Mouse (Mus musculus) kidney, adult 8-10 months (tissue): ENCODE measurements around the gene Nlrx1.

Source experiments
- DNase-seq, 2 experiments: peaks; one replicate each; pipeline ENCODE4 v3.0.0; 2022

Nlrx1 gene

DNA sequence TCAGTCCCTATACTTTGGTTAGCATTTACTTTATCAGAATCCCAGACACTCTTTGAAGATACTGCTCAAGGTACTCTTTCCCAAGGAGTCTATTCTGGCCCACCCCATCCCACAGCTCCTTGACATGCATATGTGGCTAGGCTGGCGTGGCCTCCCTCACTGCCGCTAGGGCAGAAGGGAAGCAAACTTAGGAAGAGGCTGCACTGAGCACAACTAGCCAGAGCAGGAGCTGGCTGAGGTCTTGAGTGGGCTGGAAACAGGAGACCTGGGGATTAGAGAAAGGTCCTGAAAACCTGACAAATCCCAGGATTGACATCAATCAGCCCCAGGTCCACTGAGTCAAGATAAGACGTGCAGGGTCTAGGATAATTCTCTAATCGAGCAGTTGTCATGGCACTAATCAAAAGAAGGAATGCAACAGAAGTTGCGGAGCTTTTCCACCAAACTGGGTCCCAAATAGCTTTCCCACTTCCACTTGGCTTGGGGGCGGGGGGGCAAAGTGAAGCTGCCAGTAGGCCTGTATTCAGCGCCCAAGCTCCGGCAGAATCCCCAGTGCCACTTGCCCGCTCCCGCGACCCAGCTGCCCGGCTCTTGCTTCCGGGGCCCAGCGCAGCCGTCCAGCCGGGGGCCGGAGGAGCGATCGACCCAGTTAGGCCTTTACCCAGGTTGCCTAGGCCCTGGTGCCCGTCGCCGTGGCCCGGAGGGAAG lies 926 bp downstream of the Nlrx1 start:
- DNase-seq, result peak in 1 of 2 experiments; percentile 47

DNA sequence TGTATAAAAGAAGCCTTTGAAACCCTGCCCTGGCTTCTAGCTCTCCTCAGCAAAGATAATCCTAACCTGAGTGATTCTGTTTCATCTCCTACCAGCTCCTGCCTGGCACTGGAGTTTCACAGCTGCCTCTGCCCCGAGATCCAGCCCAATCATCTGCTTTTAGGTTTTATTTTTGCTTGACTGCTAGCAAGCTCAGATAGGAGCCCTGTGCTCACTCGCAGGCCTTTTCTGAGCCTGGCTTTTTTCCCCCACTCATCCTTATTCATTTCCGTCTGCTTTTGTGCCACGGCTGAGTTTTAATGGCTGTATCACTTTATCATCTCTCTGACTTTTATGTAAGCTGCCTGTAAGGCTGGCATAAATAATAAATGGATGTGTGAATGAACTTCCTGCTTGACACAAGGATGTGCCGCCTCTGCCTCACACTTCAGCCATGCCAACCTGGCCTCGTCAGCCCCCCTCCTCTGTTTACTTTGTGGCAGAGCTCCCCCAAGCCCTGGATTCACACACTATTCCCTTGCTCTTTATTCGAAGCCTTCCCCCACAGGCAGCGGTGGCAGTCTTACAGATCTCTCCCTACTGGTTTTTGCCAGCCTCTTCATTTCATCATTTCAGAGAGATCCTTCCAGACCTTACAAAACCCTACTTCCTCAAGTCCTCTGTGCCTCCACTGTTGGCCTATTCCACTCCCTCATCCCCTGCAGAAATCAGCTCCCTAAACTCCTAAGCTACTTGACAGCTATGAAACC lies 1.7 kb downstream of the Nlrx1 start:
- DNase-seq, result no peak

DNA sequence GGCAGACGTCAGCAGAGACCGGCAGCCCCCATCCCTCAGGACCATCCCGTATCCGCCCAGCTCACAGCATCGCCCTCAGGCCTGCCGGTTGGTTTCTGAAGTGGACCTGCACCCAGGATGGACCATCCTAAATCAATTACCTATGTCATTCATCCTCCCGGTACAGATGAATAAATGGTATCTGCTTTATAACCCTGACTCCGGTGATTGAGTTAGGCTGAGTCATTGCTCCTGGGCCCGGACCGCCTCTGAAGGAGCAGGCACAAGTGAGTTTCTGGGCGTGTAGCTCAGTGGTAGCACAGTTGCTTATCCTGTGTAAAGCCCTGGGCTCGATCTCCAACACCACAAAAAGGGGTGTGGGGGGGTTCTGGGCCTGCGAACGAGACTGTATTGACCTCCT lies 7.0 kb downstream of the Nlrx1 start:
- DNase-seq, result no peak

DNA sequence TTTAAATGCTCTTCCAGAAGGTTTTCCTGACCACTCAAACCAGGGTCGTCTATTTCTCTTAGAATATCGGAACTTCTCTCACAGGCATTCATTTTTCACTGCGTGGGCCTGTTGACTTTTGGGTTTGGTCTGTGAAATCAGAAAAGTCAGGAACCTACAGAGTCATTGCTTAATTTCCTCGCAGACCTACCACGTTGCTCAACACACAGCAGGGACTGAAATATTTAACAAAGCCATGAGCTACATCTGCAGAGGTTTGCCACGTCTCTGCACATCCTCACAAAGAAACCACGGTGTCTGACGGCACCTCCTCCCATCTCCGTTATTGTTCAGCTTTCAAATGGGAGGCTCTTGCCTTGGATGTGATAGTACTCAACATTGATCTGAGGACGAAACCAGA lies 9.4 kb downstream of the Nlrx1 start:
- no peak for DNase-seq

DNA sequence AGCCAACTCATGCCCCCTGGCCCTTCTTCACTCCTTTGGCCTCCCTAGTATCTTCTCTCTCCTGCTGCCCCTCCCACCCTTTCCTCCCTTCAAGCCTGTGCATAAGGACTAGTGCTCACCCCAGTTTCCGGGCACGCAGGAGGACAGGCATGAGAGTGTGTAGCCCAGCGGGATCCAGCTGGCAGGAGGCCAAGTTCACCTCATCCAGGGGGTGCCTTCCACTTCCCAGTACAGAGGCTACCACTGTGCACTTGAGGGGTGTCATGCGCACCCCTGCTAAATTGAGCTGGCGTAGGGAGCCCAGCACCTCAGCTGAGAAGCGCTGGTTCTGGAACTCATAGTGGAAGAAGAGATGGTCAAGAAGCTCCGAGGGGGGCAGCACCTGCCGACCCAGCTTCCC lies 12.2 kb downstream of the Nlrx1 start:
- no peak for DNase-seq

DNA sequence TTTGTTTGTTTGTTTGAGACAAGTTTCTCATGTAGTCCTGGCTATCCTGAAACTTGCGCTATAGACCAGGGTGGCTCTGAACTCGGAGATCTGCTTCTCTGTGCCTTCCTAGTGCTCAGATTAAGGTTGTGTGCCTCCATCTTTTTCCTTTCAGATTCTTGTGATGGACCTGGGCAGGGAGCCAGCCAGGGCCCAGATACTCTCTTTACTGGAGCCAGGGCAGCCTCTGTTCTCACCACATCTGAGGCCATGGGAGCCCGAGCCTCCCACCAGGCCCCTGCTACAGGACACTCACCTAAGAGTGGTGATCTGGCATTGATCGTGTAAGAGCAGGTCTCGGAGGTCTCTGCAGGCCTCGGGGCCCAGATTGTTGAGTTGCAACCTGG lies 13.3 kb downstream of the Nlrx1 start:
- no peak for DNase-seq

DNA sequence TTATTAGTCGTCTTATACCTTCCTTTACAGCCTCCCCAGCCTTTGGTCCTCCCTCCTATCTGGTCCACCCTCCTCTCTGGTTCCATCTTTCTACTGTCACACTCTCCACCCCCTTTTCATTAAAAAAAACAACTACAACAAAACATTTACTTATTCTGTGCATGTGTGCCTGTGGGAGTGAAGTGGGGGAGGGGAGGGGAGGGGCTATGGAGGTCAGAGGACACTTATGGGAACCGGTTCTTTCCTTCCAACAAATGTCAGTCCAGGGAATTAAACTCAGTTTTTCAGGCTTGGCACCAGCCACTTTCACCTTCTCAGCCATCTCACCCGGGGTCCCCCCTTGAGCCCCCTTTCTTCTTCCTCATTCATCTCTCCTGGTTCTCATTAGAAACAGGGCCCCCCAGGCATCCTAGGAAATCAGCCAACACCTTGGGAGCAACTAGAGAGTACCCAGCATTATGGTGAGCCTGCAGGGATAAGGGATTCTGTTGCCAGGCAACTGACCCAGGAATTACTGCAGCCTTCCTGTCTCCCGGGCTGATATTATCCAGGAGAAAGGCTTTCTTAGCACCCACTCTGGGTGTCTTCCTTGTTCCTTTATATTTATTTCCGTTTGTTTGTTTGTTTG lies 13.8 kb downstream of the Nlrx1 start:
- DNase-seq, result no peak

DNA sequence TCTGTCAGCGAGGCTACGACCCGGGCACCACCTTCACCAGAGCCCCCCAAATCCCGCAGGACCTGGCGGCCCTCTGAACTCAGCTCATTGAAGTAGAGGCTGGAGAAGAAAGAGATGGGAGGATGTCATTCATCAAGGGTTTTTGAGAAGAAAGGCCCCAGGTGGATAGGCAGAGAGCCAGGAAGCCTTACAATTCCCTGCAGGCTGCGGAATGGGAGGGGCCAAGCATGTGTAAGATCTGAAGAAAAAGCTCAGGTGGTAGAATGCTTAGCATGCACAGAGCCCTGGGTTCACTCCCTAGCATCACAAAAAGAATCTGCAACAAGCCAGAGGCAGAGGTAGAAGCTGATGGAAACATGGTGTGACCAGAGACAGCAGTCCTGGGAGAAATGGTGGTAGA lies 15.0 kb downstream of the Nlrx1 start:
- no peak for DNase-seq

DNA sequence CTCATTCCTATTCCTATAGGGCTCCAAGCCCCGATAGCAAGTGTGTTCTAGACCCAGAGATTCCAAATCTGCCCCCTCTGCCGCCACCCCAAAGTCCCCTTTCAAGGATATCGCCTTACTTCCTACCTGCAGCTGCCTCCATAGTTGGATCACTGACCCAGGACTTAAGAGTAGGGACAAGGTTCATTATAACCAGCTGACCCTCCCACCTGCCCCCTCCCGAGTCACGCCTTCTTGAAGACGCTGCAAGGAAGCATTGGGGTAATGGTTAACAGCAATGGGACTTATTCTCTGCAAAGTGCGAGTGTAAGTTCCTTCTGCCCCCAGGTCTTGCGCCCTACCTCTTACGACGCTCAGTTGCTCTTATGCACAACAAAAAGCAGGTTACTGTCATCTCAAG lies 17.1 kb downstream of the Nlrx1 start, which contains the start of gene Pdzd3:
Gene Pdzd3 (minus strand): TSS at position 158 of the 400 bp plus-strand sequence.
- DNase-seq, result peak; percentile 87 to 90

DNA sequence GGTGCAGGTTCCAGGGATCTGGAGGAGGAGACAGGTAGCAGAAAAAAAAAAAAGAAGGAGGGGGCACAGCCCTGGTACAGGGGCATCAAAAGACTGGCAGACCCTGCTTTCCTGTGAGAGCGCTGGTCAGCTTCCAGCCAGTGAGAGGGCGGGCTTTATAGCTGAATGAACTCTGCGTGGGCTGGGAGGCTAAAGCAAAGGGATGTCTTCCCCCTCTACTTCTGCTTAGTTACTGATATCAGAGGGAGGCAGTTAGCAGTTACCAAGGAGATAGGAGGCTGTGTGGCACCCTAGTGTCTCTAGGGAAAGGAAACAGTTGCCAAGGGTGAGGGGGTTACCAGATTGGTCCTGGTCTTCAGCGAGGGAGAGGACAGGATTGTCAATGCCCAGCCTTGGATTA lies 18.0 kb downstream of the Nlrx1 start:
- DNase-seq, result no peak

DNA sequence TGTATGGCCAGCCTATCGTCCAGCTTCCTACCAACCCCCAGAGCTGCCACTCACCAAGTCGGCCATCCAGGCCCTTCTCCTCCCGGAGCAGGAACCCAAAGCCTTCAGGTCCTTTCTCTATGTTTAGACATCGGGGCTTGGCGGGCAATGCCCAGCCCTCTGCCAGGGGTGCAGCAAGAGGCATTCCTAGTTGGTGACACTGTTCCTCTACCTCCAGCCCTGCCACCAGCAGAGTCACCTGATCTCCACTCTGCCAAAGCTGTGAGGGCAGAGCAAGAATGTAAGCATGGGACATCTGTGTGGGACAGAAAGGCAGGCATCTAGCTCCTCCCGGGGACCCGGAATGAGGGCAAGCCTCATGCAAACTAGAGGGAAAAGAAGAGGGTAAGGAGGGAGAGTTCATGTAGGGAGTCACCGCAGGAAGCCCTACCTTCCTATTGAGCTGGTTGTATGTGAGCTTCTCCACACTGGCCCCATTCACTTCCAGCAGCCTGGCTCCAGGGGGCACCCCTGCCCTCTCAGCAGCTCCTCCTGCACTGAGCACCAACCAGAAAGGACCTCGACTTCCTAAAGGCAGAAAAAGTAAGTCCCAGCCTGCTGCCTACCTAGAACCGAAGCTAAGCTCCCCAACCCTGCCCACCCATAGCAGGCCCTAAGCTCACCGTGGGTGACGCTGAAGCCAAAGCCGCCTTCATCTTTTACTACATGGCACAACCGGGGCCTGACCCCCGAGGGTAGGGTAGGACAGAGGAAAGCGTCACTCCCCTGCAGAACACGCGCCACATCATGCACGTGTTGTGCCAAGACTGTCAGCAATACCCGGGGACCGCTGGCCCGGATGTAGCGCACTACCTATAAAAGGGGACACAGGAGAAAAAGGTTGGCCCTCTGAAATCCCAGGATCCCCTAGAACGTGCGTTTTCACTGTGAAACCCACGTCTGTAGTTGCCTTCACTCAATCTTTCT lies 18.9 kb downstream of the Nlrx1 start:
- peak; percentile 72 to 77 for DNase-seq

DNA sequence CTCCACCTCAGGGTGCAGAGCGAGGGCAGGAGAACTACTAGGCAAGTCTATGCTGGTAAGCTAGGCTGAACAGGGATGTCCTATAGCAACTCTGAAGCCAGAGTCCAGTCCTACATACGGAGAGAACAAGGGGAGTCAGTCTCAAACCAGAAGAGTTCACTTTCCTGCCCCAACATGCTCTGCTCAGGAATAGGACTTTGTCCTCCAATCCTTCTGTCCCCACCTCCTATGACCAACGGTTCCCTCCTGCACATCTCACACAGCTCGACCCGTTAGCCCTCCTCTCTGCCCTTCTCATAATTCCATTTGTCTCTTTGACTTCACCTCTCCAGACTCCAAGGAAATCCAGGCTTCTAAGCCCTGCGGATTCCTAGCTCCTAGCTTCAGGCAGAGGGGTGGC lies 20.5 kb downstream of the Nlrx1 start:
- no peak for DNase-seq

DNA sequence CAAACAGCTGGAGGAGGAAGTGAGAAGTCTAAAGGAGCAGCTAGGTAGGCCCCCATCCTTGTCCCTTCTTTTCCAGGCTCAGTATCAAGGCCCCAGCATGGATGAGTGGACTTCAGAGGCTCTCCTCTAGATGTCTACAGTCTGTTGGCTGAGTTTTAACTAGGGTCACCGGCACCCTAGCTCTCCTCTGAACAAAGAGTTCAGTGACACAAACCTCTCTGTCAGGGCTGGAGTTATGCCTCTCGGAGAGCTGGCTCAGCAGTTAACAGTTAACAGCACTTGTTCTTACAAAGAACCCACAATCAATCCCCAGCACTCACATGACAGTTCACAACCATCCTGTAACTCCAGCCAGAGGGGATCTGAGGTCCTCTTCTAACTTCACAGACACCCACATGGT lies 24.8 kb downstream of the Nlrx1 start:
- peak; percentile 61 to 62 for DNase-seq

DNA sequence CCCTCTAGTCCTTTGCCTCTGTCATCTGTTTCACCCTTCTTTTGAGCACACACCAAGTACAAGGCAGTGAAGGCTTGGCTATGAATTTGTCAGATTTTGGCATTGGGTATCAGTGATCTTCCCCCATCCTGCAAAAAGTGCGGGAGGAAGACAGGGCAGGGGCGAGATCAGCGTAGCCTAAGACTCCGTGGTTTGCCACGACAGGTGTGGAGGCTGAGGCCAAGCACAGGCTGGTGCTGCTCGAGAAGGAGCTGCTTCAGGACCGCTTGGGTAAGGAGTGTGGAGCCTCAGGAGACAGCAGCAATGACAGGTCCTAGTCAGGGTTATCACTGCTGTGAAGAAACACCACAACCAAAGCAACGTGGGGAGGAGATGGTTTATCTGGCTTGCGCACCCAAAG lies 27.0 kb downstream of the Nlrx1 start:
- no peak for DNase-seq

DNA sequence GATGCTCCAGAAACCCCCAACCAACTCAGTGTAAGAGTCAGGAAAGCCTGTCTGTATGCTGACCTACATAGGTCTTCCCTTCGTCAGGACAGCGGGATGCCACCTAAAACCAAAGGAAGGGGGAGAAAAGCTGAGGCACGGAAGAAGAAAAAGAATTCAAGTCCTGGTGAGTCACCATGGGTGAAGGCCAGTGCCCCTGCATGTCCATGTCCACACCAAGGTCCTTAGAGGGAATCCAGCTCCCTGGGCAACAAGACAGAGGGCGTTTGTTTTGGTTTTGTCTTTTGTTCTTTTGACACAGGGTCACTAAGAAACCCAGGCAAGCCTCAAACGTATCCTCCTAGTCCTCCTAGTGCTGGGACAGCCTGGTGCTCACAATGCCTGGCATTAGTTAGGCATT lies 27.5 kb downstream of the Nlrx1 start:
- no peak for DNase-seq

DNA sequence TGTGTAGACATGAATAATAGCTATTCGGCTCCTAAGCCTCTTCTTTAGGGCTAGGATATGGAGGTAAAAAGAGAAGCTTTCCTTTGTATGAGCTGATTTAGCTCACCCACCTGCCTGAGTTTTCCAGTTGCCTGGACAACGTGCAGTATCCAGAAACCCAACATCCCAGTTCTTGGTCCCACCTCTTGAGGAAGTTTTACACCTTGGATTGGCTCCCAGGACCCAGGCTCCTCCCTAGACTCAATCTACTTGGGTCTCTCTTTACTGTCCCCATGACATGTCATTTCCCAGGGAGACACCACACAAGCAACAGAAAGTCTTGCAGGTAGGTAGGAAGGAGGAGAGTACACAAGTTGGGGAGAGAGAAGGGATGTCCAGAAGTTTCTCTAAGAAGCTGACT lies 28.0 kb downstream of the Nlrx1 start, which contains the start of gene Ccdc153:
Gene Ccdc153 (plus strand): TSS at position 278 of the 400 bp plus-strand sequence.
- DNase-seq, result no peak

DNA sequence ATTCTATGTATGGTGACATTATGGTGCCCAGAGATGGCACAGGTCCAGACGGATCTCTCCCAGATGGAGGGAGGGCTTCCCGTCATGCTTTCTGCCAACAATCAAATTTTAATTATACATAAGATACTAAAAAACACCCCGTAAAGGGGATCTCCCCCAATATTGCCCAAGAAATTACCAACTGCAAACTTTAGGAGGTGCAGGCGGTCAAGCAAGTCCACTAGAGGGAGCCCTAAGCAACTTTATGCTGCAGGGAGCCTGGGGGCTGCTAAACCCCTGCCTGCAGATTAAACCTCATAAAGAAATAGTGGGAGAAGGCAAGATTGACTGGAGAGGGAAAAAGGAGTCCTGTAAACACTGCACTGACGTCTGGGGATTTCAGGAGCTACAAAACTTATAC lies 29.0 kb downstream of the Nlrx1 start:
- peak in 1 of 2 experiments; percentile 50 for DNase-seq

DNA sequence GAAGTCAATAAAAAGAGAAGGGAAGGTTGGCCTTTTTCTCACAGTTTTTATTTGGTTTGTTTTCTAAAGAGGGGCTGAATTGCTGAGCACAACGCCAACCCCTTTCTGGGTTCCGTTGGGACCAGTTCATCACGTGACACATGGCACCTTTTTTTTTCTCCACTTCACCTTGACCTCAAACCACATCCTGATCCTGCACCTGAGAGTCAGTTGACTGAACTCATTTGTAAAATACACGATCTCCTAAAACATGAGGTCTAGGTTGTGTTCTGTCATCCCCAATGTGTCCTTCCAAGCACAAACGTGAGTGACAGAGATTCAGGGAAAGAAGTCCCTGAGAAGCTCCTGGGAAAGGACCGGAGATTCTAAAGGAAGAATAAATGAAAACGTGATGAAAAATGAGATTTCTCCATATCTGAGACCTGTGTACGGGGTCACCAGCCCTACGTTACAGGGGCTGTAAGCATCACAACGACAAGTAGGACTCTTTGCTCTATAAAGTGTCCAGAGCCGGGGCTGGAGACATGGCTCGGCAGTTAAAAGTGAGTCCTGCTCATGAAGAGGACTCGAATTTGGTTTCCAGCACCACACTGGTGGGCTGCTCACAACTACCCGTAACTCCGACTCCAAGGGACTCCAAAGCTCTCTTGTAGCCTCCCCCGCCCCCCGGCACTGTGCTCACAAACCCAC lies 29.8 kb downstream of the Nlrx1 start:
- no peak for DNase-seq

DNA sequence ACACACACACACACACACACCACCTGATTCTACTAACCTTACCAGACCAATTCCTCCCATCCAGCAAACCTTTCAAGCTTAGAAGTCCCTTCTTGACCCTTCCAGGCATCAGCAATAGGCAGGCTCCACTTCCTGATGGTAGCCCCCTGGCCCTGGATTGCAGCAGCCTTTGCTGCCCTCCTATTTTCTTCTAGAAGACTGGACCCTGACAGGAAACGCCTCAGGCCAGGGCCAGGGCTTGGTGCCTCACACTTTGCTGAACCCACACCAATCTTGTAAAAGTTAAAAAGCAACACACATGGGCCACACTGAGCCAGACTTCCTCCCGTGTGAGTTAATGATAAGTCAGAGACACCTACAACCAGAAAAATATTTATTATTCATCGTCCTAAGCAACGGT lies 31.3 kb downstream of the Nlrx1 start:
- peak; percentile 57 to 65 for DNase-seq

DNA sequence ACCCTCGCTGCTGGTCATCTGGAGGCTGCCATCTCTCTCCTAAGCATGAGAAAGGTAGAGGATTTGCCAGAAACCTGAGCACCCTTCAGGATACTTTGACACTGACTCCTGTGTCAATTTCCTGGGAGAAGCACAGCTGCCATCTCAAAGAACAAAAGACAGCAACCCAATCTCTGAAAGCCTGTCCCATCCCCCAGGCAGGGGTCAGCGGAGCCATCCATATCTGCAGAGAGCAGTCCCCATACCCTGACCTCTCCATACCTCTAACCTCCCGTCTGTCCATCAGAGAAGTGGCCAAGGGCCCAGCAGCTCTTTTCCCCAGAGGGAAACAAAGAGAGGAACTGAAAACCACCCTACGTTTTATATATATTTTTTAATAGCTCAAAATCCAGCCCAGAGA lies 31.8 kb downstream of the Nlrx1 start:
- no peak for DNase-seq

DNA sequence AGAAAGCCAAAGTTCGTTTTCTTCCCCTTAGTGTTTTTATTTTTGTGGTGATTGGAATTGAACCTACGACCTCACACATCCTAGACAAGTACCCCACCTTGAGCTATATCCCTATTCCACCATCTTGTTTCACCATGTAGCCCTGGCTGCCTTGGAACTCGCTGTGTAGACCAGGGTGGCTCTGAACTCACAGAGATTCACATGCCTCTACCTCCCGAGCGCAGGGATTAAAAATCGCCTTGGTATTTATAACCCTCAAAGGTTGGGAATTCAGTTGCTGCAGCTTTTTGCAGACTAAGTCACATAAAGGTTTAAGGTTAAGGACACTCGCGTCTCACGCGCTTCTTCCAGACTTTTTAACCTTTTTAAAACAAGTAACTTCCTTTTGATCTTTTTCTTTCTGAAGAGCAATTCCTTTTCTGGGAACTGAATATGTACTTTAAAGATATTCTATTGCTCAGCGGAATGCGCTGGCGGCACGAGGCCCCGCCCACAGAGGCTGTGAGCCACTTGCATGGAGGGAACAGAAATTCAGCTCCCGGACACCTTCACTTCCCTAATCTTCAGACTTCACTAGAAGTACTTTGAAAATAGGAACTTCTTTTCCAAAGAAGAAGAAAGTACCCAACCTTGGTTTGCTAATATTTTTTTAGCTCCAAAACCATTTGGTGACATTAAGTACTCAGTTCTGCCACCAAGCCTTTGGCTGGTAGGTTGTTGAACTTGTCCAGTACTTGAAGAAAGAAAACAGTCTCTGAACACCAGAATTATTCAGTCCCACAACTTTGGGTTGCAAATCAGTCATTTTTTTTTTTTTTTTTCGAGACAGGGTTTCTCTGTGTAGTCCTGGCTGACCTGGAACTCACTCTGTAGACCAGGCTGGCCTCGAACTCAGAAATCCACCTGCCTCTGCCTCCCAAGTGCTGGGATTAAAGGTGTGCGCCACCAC lies 33.6 kb downstream of the Nlrx1 start:
- peak; percentile 45 to 62 for DNase-seq
